Mouse (Mus musculus) CD4-positive, CD25-positive, alpha-beta regulatory T cell, adult 4 months (primary cell): Measurements from ENCODE around the gene Tmem53. TPM values are rescaled to one million over a fixed set of nuclear protein-coding genes. Genes with fewer than 3 reads are reported as not detected.

Experiments used
- ATAC-seq: one replicate; pipeline ENCODE4 v1.8.0; 2017
- polyA plus RNA-seq, 2 experiments: library from polyadenylated mRNA; unstranded; fragments of 100-300 nt; shearing (Covaris generic); gene quantifications; one replicate each; pipeline ENCODE4 v1.2.1; 2017

The Tmem53 gene
- polyA plus RNA-seq, 2 experiments from 2014 or later = 0.55 to 0.75 TPM

DNA sequence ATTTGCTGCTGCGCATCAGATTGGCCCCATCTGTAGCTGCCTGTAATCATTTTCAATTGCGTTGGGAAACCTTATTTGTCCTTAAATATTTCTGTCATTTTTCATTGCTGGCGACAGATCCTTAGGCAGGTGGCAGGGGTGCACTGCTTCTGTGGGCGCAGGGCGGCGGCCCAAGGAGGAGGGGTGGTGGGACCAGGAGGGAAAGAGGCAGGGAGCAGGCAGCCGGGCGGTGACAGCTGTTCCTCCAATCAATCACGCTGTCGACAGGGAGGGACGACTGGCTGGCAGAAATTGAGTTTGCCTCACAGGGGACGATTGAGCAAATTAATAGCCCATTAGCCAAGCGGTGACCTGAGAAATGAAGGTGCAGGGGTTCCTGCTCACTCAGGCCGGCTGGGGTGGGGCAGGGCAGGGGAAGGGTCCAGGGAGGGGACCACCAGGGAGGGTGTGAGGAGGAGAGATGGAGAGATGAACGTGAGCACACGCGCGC lies 66.0 kb downstream of the Tmem53 start:
- no peak for ATAC-seq

Other genes with a start within 250 kb of the Tmem53 start
- 10 to 100 TPM; 33.7 to 39.2 TPM for gene Eif2b3, start 232.5 kb upstream of the Tmem53 start, polyA plus RNA-seq
- under 1 TPM in 1 of 2 experiments, not detected in 1; 0.76 TPM for gene Ptch2, start 155.9 kb upstream of the Tmem53 start, polyA plus RNA-seq
- gene Btbd19, start 126.2 kb upstream of the Tmem53 start, polyA plus RNA-seq = 10 to 100 TPM; 18.5 to 19.2 TPM
- gene Tctex1d4, start 125.2 kb upstream of the Tmem53 start, polyA plus RNA-seq = 1 to 10 TPM; 3.2 to 6.2 TPM
- gene Plk3, start 118.0 kb upstream of the Tmem53 start, polyA plus RNA-seq = 10 to 100 TPM; 12.2 to 13.2 TPM
- 100 to 1,000 TPM; 663 to 923 TPM for gene Rps8, start 95.7 kb upstream of the Tmem53 start, polyA plus RNA-seq
- 1 to 10 TPM; 2.8 to 8.7 TPM for gene Kif2c, start 69.3 kb upstream of the Tmem53 start, polyA plus RNA-seq
- not detected for gene Armh1, start 174 bp downstream of the Tmem53 start, polyA plus RNA-seq
- 10 to 100 TPM; 15.8 to 18.6 TPM for gene Rnf220, start 245.1 kb downstream of the Tmem53 start, polyA plus RNA-seq